Mouse (Mus musculus): ENCODE results near the gene Nfkbib.

The Nfkbib gene

GRCm38 (mm10) chr7:28767462-28767965 lies at the start of gene Nfkbib:
Gene Nfkbib, minus strand, starts transcription at chr7:28767512.
- no peak for DNase-seq

GRCm38 (mm10) chr7:28816920-28817319 lies 49.6 kb upstream of the Nfkbib start:
- DNase-seq = no peak

DNA sequence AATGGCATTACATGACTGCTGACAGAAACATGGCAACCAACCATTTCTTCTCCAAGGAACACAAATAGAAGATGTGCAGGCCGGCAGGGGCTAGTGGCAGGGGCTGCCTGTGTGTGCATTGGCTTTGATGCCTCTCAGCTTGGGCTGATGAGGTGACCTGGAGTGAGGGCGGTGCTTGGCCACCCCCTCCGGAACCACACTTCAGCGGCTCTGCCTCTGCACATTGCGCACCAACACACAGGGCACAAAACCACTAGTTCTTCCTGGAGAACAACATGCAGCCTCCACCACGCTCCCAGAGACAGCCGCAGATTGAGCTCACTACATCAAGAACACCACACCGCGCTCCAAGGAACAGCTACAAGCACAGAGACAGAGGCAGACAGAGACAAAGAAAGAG lies 48.9 kb upstream of the Nfkbib start:
- no peak for DNase-seq

DNA sequence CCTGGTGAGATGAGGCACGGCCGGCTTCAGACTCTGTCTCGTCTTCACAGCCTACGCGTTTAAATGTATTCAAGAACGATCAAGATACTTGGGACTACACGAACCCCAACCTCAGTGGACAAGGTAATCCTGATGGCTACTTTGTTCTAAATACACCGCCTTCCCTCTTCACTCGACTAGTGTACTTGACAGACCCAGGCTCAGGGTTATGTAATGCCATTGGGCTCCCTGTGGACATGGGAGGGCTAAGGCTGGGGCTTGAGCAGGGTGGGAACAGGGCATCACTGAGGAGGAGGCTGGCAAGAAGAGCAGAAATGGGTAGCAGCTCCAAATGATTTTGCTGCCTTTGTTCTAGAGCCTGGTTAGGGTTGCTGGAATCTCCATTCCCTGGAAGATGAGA lies 47.9 kb upstream of the Nfkbib start:
- DNase-seq = no peak

DNA sequence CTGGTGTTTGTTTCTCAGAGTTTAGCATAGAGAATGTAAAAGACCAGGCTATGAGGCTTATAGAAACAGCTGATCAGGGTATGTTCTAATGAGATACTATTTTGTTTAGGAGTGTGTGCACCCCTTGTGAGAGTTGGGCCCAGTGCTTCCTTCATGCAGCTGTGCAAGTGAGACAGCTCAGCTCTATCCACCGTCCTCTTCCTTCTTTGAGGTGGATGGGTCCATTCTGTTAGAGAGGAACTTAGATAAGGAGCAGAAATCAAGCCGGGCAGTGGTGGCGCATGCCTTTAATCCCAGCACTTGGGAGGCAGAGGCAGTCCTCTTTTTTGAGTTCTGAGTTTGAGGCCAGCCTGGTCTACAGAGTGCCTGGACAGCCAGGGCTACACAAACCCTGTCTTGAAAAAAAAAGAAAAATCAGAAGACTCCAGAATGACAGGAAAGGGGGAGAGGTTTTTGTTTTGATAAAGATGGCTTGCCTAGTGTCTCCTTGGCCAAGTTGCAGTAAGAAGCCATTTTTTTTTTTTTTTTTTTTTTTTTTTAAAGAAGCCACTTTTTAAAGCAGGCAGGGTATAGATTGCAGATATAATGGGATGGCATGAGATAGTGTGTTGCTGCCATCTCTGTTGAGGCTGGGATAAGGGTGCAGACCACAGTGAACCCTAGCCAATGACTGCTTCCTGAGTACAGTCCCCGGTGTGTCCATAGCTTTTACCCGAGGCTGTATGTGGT lies 47.2 kb upstream of the Nfkbib start:
- DNase-seq = no peak

DNA sequence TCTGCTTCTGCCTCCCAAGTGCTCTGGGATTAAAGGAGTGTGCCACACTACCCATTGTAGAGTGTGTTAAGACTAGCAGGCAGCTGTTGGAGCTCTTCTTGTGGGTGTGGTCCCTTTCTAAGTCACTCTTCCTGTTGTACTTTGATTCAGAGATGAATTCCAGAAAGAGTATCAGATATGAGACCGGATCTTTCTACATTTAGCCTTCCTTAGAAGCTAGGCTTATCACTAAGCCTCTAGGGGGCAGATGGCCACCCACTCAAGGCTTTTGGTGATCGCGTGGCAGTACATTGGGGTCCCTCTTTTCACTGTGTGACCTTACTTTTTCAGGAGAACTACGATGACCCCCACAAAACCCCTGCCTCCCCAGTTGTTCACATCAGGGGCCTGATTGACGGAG lies 45.6 kb upstream of the Nfkbib start:
- no peak for DNase-seq

- DNase-seq = no peak
Observed at GRCm38 (mm10) chr7:28812436-28812835, 45.1 kb upstream of the Nfkbib start.

GRCm38 (mm10) chr7:28811640-28812275 lies 44.4 kb upstream of the Nfkbib start:
- DNase-seq = no peak

GRCm38 (mm10) chr7:28811228-28811627 lies 43.9 kb upstream of the Nfkbib start:
- peak; percentile 95 for DNase-seq

GRCm38 (mm10) chr7:28810107-28811066 lies 43.1 kb upstream of the Nfkbib start:
- DNase-seq = peak; percentile 97

- peak; percentile 61 for DNase-seq
Observed at GRCm38 (mm10) chr7:28809401-28810089, 42.2 kb upstream of the Nfkbib start.

- DNase-seq = peak; percentile 98
Observed at GRCm38 (mm10) chr7:28808957-28809393, 41.7 kb upstream of the Nfkbib start.

DNA sequence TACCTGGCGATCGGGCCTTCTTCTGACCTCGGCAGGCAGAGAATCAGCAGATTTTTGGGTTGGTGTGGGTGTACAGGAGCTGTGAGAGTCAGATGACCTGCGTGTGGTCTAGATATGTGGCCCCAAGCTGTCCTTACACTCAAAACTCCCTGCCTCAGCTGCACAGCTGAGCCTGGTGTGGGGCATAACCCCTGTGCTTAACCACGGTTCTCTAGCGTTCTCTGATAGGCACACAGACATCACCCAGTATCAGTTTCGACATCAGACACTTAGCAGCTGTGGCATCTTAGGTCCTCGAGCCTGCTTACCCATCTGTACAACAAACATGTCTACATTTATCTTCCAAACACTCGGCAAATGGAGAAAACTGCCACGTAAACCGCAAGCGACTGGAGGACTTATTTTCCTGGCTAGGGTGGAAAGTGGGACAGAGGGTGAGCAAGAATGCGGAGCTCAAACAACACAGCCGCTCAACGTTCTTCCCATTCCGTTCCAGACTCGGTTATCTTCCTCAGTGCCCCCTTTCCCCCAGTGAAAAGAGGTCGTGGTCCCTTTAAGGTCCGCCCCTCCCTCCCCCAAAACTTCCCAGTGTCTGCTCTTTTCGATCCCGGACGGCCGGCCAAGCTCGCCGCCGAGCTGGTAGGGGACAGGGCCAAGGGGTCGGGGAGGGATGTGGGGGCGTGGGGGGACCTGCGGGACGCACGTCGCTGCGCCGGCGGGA lies 41.1 kb upstream of the Nfkbib start, which contains the start of gene Hnrnpl:
Hnrnpl (plus strand) TSS at position 321 of the 721 bp plus-strand sequence.
- peak; percentile 67 for DNase-seq

- DNase-seq = peak; percentile 44
Observed at GRCm38 (mm10) chr7:28807641-28808220, 40.4 kb upstream of the Nfkbib start.

DNA sequence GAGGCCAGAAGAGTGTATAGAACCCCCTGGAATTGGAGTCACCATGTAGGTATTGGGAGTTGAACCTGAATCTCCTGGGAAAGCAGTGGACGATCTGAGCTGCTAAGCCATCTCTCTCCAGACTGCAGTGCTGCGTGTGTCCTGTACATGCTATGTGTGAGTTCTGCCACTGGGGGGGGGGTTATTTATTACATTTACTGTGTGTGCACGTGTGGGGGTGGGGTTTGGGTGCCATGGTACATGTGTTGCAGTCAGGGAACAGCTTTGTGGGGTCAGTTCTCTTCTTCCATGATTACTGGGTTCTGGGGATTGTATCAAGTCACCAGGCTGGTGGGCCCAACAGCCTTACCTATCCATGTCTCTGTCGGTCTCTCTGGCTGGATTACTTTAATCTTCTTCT lies 39.6 kb upstream of the Nfkbib start:
- DNase-seq = no peak

GRCm38 (mm10) chr7:28803756-28804155 lies 36.4 kb upstream of the Nfkbib start:
- DNase-seq = no peak

DNA sequence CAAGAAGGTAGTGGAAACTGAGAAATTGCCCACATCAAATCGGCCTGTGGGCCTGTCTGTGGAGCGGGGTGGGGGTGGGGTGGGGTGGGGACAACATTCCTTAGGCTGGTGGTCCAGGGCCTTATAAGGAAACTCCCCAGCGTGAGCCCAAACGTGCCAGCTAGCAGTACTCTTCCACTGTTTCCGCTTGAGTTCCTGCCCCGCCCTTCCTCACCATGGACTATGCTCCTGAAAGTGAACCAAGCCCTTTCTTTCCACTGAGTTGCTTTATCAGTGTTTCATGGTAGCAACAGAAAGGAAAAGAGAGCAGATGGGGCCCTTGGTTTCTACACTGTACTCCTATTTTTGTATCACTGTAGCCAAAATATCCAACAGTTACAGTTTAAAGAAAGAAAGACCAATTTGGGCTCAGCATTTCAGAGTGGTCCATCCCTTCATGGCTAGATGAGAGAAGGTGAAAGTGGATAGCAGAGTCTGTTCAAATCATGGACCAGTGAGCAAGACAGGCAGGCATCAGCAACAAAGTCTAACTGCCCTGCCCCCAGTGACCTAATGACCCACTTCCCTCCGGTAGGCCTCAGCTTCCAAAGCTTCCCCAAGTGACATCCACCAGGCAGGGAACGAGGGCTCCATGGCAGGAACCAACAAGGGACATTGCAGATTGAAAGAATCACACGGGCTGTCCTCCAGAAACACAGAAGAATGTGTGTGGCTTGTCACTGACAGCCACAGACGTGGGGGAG lies 35.7 kb upstream of the Nfkbib start:
- DNase-seq = peak; percentile 62

DNA sequence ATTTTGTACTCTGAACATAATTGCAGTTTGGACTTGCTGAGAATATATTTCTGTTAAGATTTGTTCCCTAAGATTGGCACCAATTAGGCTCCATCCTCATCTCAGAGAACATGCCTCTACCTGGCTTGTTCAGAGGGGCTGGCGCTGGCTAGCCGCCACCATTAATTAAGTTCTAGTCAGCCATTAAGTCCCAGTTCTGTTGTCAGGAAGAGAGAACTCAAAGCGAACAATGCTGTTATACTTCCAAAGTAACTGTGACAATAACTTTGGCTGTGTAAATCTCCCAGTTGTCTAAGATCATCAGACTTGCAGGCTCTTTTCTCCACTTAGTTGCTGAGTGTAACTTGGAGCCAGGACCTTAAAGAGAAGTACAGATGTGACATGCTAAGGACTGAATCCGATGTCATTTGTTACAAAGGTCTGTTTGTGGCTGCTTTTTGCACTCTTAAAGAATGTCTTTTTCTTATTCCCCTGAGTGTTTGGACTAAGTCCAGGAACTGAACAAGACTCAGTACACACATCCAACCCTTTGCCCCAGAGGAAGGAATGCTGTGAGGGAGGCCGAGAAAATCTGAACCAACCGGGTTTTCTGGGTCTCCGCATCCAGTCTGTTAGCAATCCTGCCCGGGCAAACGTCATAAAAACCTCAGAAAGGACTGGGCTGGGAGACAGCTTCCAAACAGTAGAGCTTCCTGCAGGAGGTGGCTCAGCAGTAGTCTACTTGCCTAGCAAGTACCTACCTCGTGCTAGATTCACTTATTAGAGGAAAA lies 34.8 kb upstream of the Nfkbib start:
- DNase-seq = peak; percentile 72

DNA sequence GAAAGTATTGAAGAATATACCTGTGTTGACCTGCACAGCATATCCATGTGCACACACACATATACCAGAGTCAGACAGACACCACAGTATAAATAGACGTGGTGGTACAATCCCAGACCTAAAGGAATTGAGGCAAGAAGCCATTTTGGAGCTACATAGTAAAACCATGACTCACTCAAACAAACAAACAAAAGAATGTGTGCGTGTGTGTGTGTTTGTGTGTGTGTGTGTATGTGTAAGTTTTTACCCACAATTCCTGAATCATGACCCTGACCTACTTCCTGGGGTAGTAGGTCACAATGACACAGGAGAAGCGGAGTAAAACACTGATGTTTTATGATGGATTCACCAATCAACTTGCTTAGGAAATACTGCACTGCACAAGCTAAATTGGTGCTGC lies 34.1 kb upstream of the Nfkbib start:
- DNase-seq = no peak

GRCm38 (mm10) chr7:28799994-28800393 lies 32.7 kb upstream of the Nfkbib start:
- no peak for DNase-seq

All from lung, postnatal 14 days (tissue).